Mouse (Mus musculus) gastrocnemius, postnatal 25 days (tissue): ENCODE measurements around the gene Gtf3c1. TPM values are rescaled to one million over a fixed set of nuclear protein-coding genes. Genes with fewer than 3 reads are reported as not detected.

Experiments
- DNase-seq: peaks from one replicate; pipeline ENCODE4 v3.0.0; 2022
- total RNA-seq, 2 experiments: library from RNA; stranded (reverse); gene quantifications; 1 replicate in 1 of 2; 2 replicates in 1 of 2; pipeline ENCODE4 v1.2.3; 2021

The Gtf3c1 gene
- total RNA-seq, 2 experiments from 2014 or later: 28.4 to 29.0 TPM

DNA sequence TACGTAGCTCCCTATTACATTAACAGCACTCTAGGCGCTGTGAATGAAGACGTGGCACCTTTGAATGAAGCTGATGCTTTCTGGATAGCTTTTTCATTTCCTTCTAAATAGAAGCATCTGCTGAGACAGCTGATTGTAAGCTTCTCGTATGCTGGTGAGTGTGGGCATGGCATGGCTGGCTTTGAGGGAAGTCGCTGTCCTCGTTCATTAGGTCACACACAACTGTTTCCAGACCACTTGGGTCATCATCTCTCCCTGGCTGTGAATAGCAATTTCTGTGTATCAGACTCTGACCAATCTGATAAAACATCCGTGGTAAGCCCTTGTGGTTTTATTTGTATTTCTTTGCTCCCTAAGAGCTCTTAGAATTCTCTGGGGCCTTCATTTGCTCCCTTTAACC, 89.6 kb downstream of the Gtf3c1 start:
- no peak for DNase-seq

DNA sequence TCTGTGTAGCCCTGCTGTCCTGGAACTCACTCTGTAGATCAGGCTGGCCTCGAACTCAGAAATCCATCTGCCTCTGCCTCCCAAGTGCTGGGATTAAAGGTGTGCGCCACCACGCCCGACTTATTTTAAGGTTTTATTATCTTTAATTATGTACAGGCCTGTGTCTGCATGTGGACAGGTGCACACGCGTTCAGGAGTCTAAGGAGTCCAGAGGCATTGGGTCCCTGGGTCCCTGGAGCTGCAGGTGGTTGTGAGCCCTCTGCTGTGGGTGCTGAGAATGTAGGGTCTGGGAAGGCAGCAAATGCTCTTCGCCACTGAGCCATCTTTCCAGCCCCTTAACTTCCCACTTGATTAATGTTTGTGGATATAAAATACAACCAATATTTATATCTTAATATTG, 92.1 kb downstream of the Gtf3c1 start:
- DNase-seq: no peak

DNA sequence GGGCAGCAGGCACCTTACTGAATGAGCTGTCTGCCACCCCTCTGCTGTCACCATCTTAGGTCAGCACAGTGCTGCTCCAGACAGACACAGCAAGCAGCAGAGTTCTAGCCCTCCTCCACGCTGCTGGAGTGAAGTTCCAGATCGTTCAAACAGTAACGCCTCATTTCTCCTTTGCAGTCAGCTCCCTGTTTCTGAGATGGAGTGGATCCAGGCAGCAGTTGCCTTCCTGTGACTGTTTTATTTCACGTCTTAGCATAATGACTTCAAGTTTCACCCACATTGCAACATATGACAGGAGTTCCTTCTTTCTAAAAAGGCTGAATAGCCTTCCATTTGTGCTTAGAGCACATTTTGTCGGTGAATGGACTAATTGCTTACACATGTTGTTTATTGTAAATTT, 94.0 kb downstream of the Gtf3c1 start:
- DNase-seq: no peak

- no peak for DNase-seq
These were observed 99.3 kb downstream of the Gtf3c1 start for GRCm38 (mm10) chr7:125608183-125608688.

DNA sequence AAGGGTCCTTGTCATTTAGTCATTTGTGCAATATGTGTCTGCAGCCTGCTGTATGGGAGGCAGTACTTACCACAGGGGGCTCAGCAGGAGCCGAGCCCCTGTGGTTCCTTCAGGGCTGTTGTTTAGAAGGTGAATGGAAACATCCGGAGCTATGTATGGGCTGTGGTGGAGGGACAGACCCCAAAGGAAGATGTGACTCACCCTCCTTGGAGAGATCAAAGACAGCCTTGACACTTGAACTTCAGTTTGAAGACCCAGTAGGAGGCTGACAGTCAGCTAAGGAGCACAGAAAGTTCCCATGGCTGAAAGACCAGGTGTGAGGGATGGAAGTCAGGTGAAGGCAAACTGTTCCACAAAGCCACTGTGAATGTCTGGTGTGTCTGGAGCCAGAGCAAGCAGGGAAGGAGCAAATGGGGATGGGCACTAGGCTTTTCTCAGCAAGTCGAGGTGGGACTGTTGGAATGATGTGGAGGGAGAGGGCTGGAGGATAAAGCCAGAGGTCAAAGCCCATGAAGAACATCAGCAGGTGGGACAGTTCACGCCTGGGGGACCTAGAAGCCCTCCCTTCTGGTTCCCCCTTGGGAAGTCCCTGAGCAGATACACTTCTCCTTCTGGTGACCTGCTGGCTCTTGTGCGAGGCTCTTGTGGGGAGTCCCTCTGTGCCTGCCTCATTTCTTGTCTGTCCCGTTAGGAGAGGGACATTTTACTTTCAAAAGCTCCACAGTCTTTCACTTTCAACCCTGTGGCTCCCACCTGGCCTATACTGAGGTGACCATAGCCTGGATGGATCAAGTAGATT, 100.0 kb downstream of the Gtf3c1 start:
- no peak for DNase-seq

- no peak for DNase-seq
These were observed 101.1 kb downstream of the Gtf3c1 start for GRCm38 (mm10) chr7:125606265-125607164.

DNA sequence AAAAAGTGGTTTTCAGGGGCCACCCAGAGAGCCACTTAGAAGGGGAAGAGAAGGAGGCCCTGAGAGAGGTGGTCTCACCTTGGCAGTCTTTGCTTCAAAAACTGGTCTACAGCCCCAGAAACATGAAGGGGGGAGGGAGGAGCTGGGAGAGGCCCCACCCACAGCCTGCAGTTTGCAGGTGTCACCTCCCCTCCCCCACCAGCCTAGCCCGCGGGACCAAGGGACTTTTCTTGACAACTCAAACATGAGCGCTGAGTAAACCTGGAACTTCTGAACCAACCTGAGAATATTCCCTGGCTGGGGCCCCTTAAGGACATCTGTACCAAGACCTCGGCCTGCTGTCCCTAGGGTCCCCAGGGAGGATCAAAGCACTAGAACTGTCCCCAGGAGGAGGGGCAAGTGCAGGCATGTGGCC, 101.8 kb downstream of the Gtf3c1 start:
- no peak for DNase-seq

GRCm38 (mm10) chr7:125604362-125605319, 102.9 kb downstream of the Gtf3c1 start:
- no peak for DNase-seq

DNA sequence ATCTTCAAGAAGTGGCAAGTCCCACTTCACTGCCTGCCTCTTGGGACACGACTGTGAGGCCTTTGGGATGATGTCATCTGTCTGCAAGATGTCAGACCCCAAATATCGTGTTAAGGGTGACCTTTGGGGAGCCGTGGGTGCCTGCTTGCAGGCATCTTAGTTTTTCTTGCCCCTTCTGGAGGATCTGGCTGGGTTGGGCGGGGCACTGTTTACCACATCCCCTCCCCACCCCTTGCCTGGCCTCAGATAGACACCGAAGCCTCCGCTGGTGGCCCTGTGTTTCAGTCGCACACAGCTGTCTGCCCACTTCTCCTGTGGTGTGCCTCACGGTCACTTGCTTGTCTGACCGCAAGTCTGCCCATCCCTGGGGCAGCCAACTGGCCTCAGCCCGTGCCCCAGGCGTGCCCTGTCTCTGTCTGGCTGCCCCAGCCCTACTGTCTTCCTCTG, 104.4 kb downstream of the Gtf3c1 start, which contains the start of gene Il21r:
Il21r (plus strand) TSS at position 245 of the 447 bp plus-strand sequence.
- DNase-seq: no peak

GRCm38 (mm10) chr7:125601821-125602448, 105.6 kb downstream of the Gtf3c1 start:
- no peak for DNase-seq

- no peak for DNase-seq
These were observed 106.3 kb downstream of the Gtf3c1 start for GRCm38 (mm10) chr7:125601280-125601670.

DNA sequence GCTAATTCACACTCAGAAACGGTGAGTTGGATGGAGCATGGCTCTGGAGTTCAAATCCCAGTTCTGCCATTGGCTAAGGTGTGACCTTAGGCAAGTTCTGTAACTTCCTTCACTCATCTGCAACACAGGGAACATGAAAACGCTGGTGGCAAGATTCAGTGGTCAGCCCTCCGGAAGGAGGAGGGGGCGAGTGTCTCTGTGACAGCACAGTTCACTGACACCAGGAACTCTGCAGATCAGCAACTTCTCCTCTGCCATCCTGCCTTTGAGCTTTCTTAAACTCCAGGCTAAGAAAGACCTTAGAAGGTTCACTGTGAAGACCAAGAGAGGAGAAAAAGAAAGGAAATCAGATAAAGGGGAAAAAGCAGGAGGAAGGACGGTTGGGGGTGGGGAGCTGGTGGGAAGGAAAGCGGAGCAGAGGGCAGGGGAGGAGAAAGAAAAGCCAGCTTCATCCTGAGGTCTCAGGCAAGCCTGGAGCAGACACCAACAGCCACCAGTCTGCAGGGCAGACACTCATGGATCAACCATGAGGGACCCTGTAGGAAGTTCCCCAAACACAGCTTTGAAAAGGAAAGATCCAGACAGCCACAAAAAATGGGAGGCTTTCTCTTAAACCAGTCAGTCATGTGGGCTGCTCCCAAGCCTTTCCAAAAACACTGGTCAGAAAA, 106.8 kb downstream of the Gtf3c1 start:
- DNase-seq: no peak

DNA sequence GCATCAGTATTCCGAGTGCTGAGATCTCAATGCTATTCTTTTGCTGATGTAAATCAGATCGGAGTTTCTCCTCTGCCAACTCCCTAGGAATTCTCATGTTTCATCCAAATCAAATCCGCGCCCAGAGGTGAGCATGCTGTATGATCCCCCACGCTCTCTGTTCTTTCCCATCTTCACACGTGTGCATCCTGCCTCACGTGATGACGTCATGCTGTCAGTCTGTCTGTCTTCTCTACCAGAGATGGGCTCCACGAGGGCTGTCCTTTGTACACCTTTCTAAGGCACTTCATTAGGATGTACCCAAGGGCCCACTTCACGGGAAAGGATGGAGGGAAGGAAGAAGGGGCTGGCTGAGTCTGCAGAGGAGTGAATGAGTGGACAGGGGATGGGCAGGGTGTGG, 107.4 kb downstream of the Gtf3c1 start:
- DNase-seq: no peak

- DNase-seq: no peak
These were observed 108.1 kb downstream of the Gtf3c1 start for GRCm38 (mm10) chr7:125599373-125599973.

GRCm38 (mm10) chr7:125597516-125598347, 109.8 kb downstream of the Gtf3c1 start:
- DNase-seq: no peak

DNA sequence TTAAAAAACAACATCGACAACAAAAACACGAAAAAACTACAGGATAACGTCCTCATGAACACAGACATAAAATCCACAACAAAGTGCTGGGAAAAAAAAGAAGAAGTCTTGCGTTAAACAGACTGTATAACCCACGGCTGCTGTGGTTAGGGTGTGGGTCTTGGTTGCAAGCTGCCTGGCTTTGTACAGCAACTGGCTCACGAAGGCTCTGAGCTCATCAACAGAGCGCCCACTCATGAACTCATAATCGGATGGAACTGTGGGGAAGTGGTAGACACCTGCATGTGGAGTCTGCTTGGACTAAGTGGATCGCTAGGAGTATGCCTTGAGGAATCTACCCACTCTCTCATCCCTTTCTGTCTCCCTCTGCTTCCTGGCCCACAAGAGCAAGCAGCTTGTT, 110.5 kb downstream of the Gtf3c1 start:
- DNase-seq: no peak

DNA sequence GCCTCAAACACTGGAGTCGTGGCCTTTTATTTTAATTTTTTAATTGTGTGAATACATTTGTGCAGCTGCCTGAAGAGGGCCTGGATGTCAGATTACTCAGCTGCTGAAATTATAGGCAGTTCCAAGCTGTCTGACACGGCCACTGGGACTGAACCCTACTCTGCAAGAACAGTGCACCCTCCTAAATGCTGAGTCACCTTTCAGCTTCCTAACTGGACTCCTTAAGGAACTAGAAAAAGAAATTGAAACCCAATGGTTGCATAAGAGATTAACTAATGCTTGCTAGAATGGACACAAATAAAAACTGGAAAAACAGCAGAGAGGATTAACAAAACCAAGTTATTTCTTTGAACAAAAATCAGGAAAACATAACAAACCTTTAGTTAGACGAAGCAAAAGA, 111.2 kb downstream of the Gtf3c1 start:
- DNase-seq: no peak

DNA sequence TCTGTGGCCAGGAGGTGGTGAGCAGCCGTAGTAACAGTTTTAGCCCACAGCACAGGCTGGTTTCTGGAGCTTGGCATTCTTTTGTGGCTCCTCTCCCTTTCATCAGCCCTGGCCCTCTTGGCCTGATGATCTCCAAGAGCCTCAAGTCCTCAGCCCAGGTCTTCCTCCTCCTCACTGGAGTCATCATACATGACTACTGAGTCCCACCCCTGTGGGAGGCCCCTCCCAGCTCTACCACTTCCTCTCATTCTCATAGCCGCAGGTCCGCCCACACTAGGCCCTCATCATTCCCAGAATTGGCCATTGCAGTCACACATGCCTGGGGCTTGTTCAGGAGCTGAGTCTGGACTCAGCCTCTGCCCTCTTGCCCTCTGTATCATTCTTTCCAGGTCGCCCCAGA, 113.7 kb downstream of the Gtf3c1 start:
- DNase-seq: no peak
